Mouse (Mus musculus) liver, embryonic 13.5 days (tissue): ENCODE measurements around the gene Mylip. TPM values are rescaled to one million over a fixed set of nuclear protein-coding genes. Genes with fewer than 3 reads are reported as not detected.

ENCODE experiments used
- ATAC-seq: fragments of 200-750 bp; cut with Nextera tagmentation; 2 replicates; pipeline ENCODE4 v1.8.0; 2017; ENCODE audit warnings: low read depth, mild to moderate bottlenecking, moderate number of reproducible peaks, moderate library complexity
- DNase-seq: peaks from one replicate; pipeline ENCODE4 v3.0.0; 2022
- H3K27ac ChIP-seq: fragments of 300-500 bp; sonication (generic); 2 replicates; pipeline ENCODE4 v1.5.1; 2015; ENCODE audit warnings: moderate library complexity, mild to moderate bottlenecking, inconsistent platforms
- H3K27me3 ChIP-seq: fragments of 300-500 bp; sonication (generic); 2 replicates; pipeline ENCODE4 v1.6.1; 2015; ENCODE audit warnings: mild to moderate bottlenecking, inconsistent platforms
- H3K36me3 ChIP-seq: fragments of 300-500 bp; sonication (generic); 2 replicates; pipeline ENCODE4 v1.6.1; 2015; ENCODE audit warnings: mild to moderate bottlenecking, inconsistent platforms
- H3K4me1 ChIP-seq: fragments of 300-500 bp; sonication (generic); replicated peaks from 2 replicates; pipeline ENCODE4 v1.6.1; 2015; ENCODE audit warnings: inconsistent platforms
- H3K4me2 ChIP-seq: fragments of 300-500 bp; sonication (generic); 2 replicates; pipeline ENCODE4 v1.6.1; 2015; ENCODE audit warnings: inconsistent platforms, mild to moderate bottlenecking, moderate library complexity
- H3K4me3 ChIP-seq: fragments of 300-500 bp; sonication (generic); replicated peaks from 2 replicates; pipeline ENCODE4 v1.5.1; 2015; ENCODE audit warnings: mild to moderate bottlenecking, inconsistent platforms
- H3K9ac ChIP-seq: fragments of 300-500 bp; sonication (generic); 2 replicates; pipeline ENCODE4 v1.6.1; 2015; ENCODE audit warnings: mild to moderate bottlenecking, inconsistent platforms
- H3K9me3 ChIP-seq: fragments of 300-500 bp; sonication (generic); replicated peaks from 2 replicates; pipeline ENCODE4 v1.6.1; 2016; ENCODE audit warnings: inconsistent platforms
- WGBS: fragments of 180-500 bp; shearing (Covaris S2); methylation state at CpG from one replicate; pipeline ENCODE4 v1.1.7; 2015; ENCODE audit not compliant: insufficient replicate concordance; 5-methylcytosine and 5-hydroxymethylcytosine counted together
- polyA plus RNA-seq: library from polyadenylated mRNA; unstranded; fragments of >200 nt; fragmentation: Nextera tagmentation; extraction: Ambion mirVana; gene quantifications from 2 replicates; pipeline ENCODE4 v1.2.1, GENCODE M21; 2015

The Mylip gene
- polyA plus RNA-seq, 1 experiment from 2014 or later, result 6.2 TPM

GRCm38 (mm10) chr13:45455108-45455861 is 65.7 kb downstream of the Mylip start:
- Histone ChIP-seq H3K4me1 (peaks cover 35% of the 10 kb centered on the region), H3K27ac (peak overlapping the region; percentile 70), H3K4me3 (peak overlapping the region; percentile 12; the same call in 1 of the 2 replicates), H3K9me3 (no peaks in the 10 kb centered on the region), H3K4me2 (peak overlapping the region; percentile 51), H3K36me3 (no peaks in the 10 kb centered on the region), H3K9ac (peak overlapping the region; percentile 42; the same call in 1 of the 2 replicates), H3K27me3 (peaks cover 4% of the 10 kb centered on the region; the same call in 1 of the 2 replicates)
- peak; percentile 78 for ATAC-seq
- 4% methylated on average over 15 of the region's 15 CpGs for WGBS
- peak; percentile 18 for DNase-seq

- peaks cover 4% of the 10 kb centered on the region; the same call in 1 of the 2 replicates for H3K27me3 ChIP-seq
- DNase-seq (no peak), ATAC-seq (no peak)
- H3K4me3 ChIP-seq, result no peak overlapping the region
- 11% methylated on average over 2 of the region's 2 CpGs for WGBS
- H3K4me1 ChIP-seq, result peaks cover 35% of the 10 kb centered on the region
- H3K9ac ChIP-seq, result no peak overlapping the region
- peak overlapping the region; percentile 51 for H3K4me2 ChIP-seq
- H3K27ac ChIP-seq, result peak overlapping the region; percentile 70; the same call in 1 of the 2 replicates
- no peaks in the 10 kb centered on the region for H3K9me3 ChIP-seq
- H3K36me3 ChIP-seq, result no peaks in the 10 kb centered on the region
Measured at GRCm38 (mm10) chr13:45455862-45456192, 66.3 kb downstream of the Mylip start.

- 77% methylated on average over 7 of the region's 7 CpGs for WGBS
- Histone ChIP-seq H3K9me3 (no peaks in the 10 kb centered on the region), H3K4me3 (no peak overlapping the region), H3K27ac (no peak overlapping the region), H3K27me3 (no peaks in the 10 kb centered on the region), H3K4me2 (no peak overlapping the region), H3K9ac (no peak overlapping the region), H3K4me1 (peaks cover 35% of the 10 kb centered on the region), H3K36me3 (no peaks in the 10 kb centered on the region)
- DNase-seq (no peak), ATAC-seq (no peak)
Measured at GRCm38 (mm10) chr13:45457459-45457858, 67.9 kb downstream of the Mylip start.

GRCm38 (mm10) chr13:45460177-45460576 is 70.6 kb downstream of the Mylip start:
- H3K36me3 ChIP-seq, result no peaks in the 10 kb centered on the region
- H3K27ac ChIP-seq, result no peak overlapping the region
- H3K4me1 ChIP-seq, result peaks cover 13% of the 10 kb centered on the region
- ATAC-seq (no peak), DNase-seq (no peak)
- 69% methylated on average over 3 of the region's 3 CpGs for WGBS
- H3K9me3 ChIP-seq, result no peaks in the 10 kb centered on the region
- H3K4me3 ChIP-seq, result no peak overlapping the region
- H3K4me2 ChIP-seq, result no peak overlapping the region
- H3K9ac ChIP-seq, result no peak overlapping the region
- no peaks in the 10 kb centered on the region for H3K27me3 ChIP-seq

GRCm38 (mm10) chr13:45461370-45461958 is 71.9 kb downstream of the Mylip start:
- H3K27me3 ChIP-seq, result 0 out of 2 replicates have a peak, but pooled peaks cover 9% of the 10 kb centered on the region

More at GRCm38 (mm10) chr13:45461370-45461958, 71.9 kb downstream of the Mylip start:
- Histone ChIP-seq H3K4me3 (no peak overlapping the region), H3K36me3 (no peaks in the 10 kb centered on the region), H3K27ac (no peak overlapping the region), H3K4me1 (no peaks in the 10 kb centered on the region; the same call in 1 of the 2 replicates), H3K9me3 (no peaks in the 10 kb centered on the region), H3K9ac (no peak overlapping the region), H3K4me2 (no peak overlapping the region)
- no peak for ATAC-seq
- WGBS, result 75% methylated on average over 14 of the region's 14 CpGs
- no peak for DNase-seq

Other genes with a start within 250 kb of the Mylip start
- 352 and 354 TPM in 2 replicates for gene Gmpr, start 117.7 kb downstream of the Mylip start, polyA plus RNA-seq